Mouse (Mus musculus): Measurements from ENCODE around the gene Psenen.

DNA sequence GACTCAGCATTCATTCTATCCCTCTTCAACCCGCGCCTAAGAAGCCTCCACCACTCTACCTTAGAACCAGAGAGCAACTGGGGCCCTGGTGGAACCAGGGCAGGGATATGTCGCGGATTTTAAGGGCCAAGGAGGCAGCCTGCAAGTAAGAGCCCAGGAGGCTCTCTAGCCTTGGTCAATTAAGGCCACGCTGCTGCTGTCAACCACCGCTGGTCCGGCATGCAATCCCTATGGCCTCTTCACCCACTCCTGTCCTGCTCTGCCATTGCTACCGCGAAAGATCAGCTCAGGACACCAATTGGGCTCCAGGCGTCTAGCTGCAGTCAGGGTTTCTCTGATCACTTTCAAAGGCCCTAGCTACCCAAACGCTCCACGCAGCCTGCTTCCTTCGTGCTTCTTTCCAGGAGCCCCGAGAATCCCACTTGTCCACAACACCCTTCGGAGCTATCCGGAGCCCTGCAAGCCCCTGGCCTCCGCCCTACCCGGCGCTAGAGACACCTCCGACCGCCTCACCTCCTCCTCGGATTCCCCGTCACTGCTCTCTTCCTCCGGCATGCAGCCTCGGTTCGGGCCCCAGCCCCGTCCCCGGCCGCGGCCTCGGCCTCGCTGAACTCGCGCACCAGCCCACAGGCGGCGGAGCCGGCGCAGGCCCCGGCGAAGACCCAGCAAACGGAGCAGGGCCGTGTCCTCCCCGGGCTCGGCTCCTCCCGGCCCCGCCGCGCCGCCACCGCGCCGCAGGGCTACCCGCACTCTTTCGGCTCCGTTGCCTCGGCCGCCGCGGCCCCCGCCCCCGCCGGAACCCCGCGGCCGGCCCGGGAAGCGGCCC is 24.6 kb upstream of the Psenen start:
- no peak for TF ChIP-seq NANOG (IDR thresholded peaks at IDR 0.05; ENCODE audit: borderline replicate concordance, low read length)
- no peak for TF ChIP-seq CTCF (conservative IDR thresholded peaks at IDR 0.05; ENCODE audit: low read length)
